Mouse (Mus musculus): ENCODE results near the gene Abhd6. TPM values are rescaled to one million over a fixed set of nuclear protein-coding genes. Genes with fewer than 3 reads are reported as not detected.
A peak's percentile ranks its signal among the peaks of the same experiment; 100 is the strongest.

The Abhd6 gene
- polyA plus RNA-seq, 1 experiment from 2014 or later = 16.1 TPM

GRCm38 (mm10) chr14:8051869-8052268 is 49.2 kb downstream of the Abhd6 start:
- Histone ChIP-seq H3K4me2 (replicated peaks; ENCODE audit: low read depth, low read length) (no peak overlapping the region), H3K27ac (ENCODE audit: low read depth, low read length) (no peak overlapping the region), H3K4me3 (ENCODE audit: low read depth, low read length) (no peak overlapping the region), H3K36me3 (ENCODE audit: control insufficient read depth, insufficient read depth, low read length) (no peaks in the 10 kb centered on the region), H3K9ac (ENCODE audit: low read depth, low read length) (no peak overlapping the region), H3K4me1 (replicated peaks; ENCODE audit: control insufficient read depth, insufficient read depth, low read length) (no peaks in the 10 kb centered on the region), H3K27me3 (ENCODE audit: control insufficient read depth, insufficient read depth, low read length) (no peaks in the 10 kb centered on the region), H3K9me3 (ENCODE audit: control insufficient read depth, low read length) (no peaks in the 10 kb centered on the region)
- ATAC-seq (ENCODE audit: low FRiP score) (no peak), DNase-seq (ENCODE audit: low spot score) (no peak)
- WGBS = 95% methylated on average over 2 of the region's 2 CpGs

- ATAC-seq (ENCODE audit: low FRiP score) = no peak
- Histone ChIP-seq H3K4me3 (ENCODE audit: low read depth, low read length) (no peak overlapping the region), H3K4me1 (replicated peaks; ENCODE audit: control insufficient read depth, insufficient read depth, low read length) (no peaks in the 10 kb centered on the region), H3K27me3 (ENCODE audit: control insufficient read depth, insufficient read depth, low read length) (no peaks in the 10 kb centered on the region), H3K9me3 (ENCODE audit: control insufficient read depth, low read length) (no peaks in the 10 kb centered on the region), H3K36me3 (ENCODE audit: control insufficient read depth, insufficient read depth, low read length) (no peaks in the 10 kb centered on the region), H3K9ac (ENCODE audit: low read depth, low read length) (no peak overlapping the region), H3K4me2 (replicated peaks; ENCODE audit: low read depth, low read length) (no peak overlapping the region), H3K27ac (ENCODE audit: low read depth, low read length) (no peak overlapping the region)
- WGBS = 99% methylated on average over 7 of the region's 7 CpGs
- no peak for DNase-seq (ENCODE audit: low spot score)
Measured at GRCm38 (mm10) chr14:8052661-8053060, 50.0 kb downstream of the Abhd6 start.

- 17% methylated on average over 17 of the region's 17 CpGs for WGBS
- Histone ChIP-seq H3K36me3 (ENCODE audit: control insufficient read depth, insufficient read depth, low read length) (no peaks in the 10 kb centered on the region), H3K4me2 (replicated peaks; ENCODE audit: low read depth, low read length) (no peak overlapping the region), H3K27me3 (ENCODE audit: control insufficient read depth, insufficient read depth, low read length) (no peaks in the 10 kb centered on the region), H3K4me1 (replicated peaks; ENCODE audit: control insufficient read depth, insufficient read depth, low read length) (no peaks in the 10 kb centered on the region), H3K9ac (ENCODE audit: low read depth, low read length) (no peak overlapping the region), H3K27ac (ENCODE audit: low read depth, low read length) (no peak overlapping the region), H3K4me3 (ENCODE audit: low read depth, low read length) (no peak overlapping the region), H3K9me3 (ENCODE audit: control insufficient read depth, low read length) (no peaks in the 10 kb centered on the region)
- no peak for ATAC-seq (ENCODE audit: low FRiP score)
- peak; percentile 15 for DNase-seq (ENCODE audit: low spot score)
Measured at GRCm38 (mm10) chr14:8054310-8055102, 51.8 kb downstream of the Abhd6 start.

GRCm38 (mm10) chr14:8056076-8056475 is 53.4 kb downstream of the Abhd6 start:
- 94% methylated on average over 5 of the region's 5 CpGs for WGBS
- no peaks in the 10 kb centered on the region for H3K27me3 ChIP-seq (ENCODE audit: control insufficient read depth, insufficient read depth, low read length)

GRCm38 (mm10) chr14:8059938-8060337 is 57.2 kb downstream of the Abhd6 start:
- Histone ChIP-seq H3K27me3 (ENCODE audit: control insufficient read depth, insufficient read depth, low read length) (no peaks in the 10 kb centered on the region), H3K27ac (ENCODE audit: low read depth, low read length) (no peak overlapping the region), H3K9me3 (ENCODE audit: control insufficient read depth, low read length) (no peaks in the 10 kb centered on the region), H3K4me3 (ENCODE audit: low read depth, low read length) (no peak overlapping the region), H3K36me3 (ENCODE audit: control insufficient read depth, insufficient read depth, low read length) (no peaks in the 10 kb centered on the region), H3K4me1 (replicated peaks; ENCODE audit: control insufficient read depth, insufficient read depth, low read length) (peaks cover 3% of the 10 kb centered on the region; the same call in 1 of the 2 replicates), H3K4me2 (replicated peaks; ENCODE audit: low read depth, low read length) (no peak overlapping the region), H3K9ac (ENCODE audit: low read depth, low read length) (no peak overlapping the region)
- no peak for DNase-seq (ENCODE audit: low spot score)
- no peak for ATAC-seq (ENCODE audit: low FRiP score)
- 93% methylated on average over 7 of the region's 7 CpGs for WGBS

More at GRCm38 (mm10) chr14:8056076-8056475, 53.4 kb downstream of the Abhd6 start:
- H3K9me3 ChIP-seq (ENCODE audit: control insufficient read depth, low read length) = no peaks in the 10 kb centered on the region
- no peak overlapping the region for H3K27ac ChIP-seq (ENCODE audit: low read depth, low read length)
- H3K4me3 ChIP-seq (ENCODE audit: low read depth, low read length) = no peak overlapping the region
- no peak overlapping the region for H3K4me2 ChIP-seq (replicated peaks; ENCODE audit: low read depth, low read length)
- ATAC-seq (ENCODE audit: low FRiP score) = no peak
- DNase-seq (ENCODE audit: low spot score) = no peak
- no peaks in the 10 kb centered on the region for H3K4me1 ChIP-seq (replicated peaks; ENCODE audit: control insufficient read depth, insufficient read depth, low read length)
- H3K36me3 ChIP-seq (ENCODE audit: control insufficient read depth, insufficient read depth, low read length) = no peaks in the 10 kb centered on the region
- no peak overlapping the region for H3K9ac ChIP-seq (ENCODE audit: low read depth, low read length)

- H3K4me1 ChIP-seq (replicated peaks; ENCODE audit: control insufficient read depth, insufficient read depth, low read length) = peaks cover 3% of the 10 kb centered on the region; the same call in 1 of the 2 replicates
- no peak overlapping the region for H3K9ac ChIP-seq (ENCODE audit: low read depth, low read length)
- H3K4me3 ChIP-seq (ENCODE audit: low read depth, low read length) = no peak overlapping the region
- 29% methylated on average over 3 of the region's 3 CpGs for WGBS
- H3K36me3 ChIP-seq (ENCODE audit: control insufficient read depth, insufficient read depth, low read length) = no peaks in the 10 kb centered on the region
- H3K27me3 ChIP-seq (ENCODE audit: control insufficient read depth, insufficient read depth, low read length) = no peaks in the 10 kb centered on the region
- H3K9me3 ChIP-seq (ENCODE audit: control insufficient read depth, low read length) = no peaks in the 10 kb centered on the region
- ATAC-seq (ENCODE audit: low FRiP score) = peak; percentile 71; the same call in 1 of the 2 replicates
- H3K4me2 ChIP-seq (replicated peaks; ENCODE audit: low read depth, low read length) = no peak overlapping the region
- H3K27ac ChIP-seq (ENCODE audit: low read depth, low read length) = no peak overlapping the region
- DNase-seq (ENCODE audit: low spot score) = peak; percentile 44
Measured at GRCm38 (mm10) chr14:8062076-8062475, 59.4 kb downstream of the Abhd6 start.

- no peak overlapping the region for H3K4me2 ChIP-seq (replicated peaks; ENCODE audit: low read depth, low read length)
- 47% methylated on average over 3 of the region's 3 CpGs for WGBS
- no peak overlapping the region for H3K4me3 ChIP-seq (ENCODE audit: low read depth, low read length)
- DNase-seq (ENCODE audit: low spot score) = no peak
- H3K36me3 ChIP-seq (ENCODE audit: control insufficient read depth, insufficient read depth, low read length) = no peaks in the 10 kb centered on the region
- H3K9me3 ChIP-seq (ENCODE audit: control insufficient read depth, low read length) = no peaks in the 10 kb centered on the region
- H3K9ac ChIP-seq (ENCODE audit: low read depth, low read length) = no peak overlapping the region
- no peak for ATAC-seq (ENCODE audit: low FRiP score)
- peaks cover 3% of the 10 kb centered on the region; the same call in 1 of the 2 replicates for H3K4me1 ChIP-seq (replicated peaks; ENCODE audit: control insufficient read depth, insufficient read depth, low read length)
- H3K27me3 ChIP-seq (ENCODE audit: control insufficient read depth, insufficient read depth, low read length) = no peaks in the 10 kb centered on the region
- no peak overlapping the region for H3K27ac ChIP-seq (ENCODE audit: low read depth, low read length)
Measured at GRCm38 (mm10) chr14:8062537-8063301, 60.0 kb downstream of the Abhd6 start.

- 89% methylated on average over 8 of the region's 8 CpGs for WGBS
- Histone ChIP-seq H3K4me1 (replicated peaks; ENCODE audit: control insufficient read depth, insufficient read depth, low read length) (peaks cover 3% of the 10 kb centered on the region; the same call in 1 of the 2 replicates), H3K36me3 (ENCODE audit: control insufficient read depth, insufficient read depth, low read length) (no peaks in the 10 kb centered on the region), H3K9me3 (ENCODE audit: control insufficient read depth, low read length) (no peaks in the 10 kb centered on the region), H3K9ac (ENCODE audit: low read depth, low read length) (no peak overlapping the region), H3K4me3 (ENCODE audit: low read depth, low read length) (no peak overlapping the region), H3K4me2 (replicated peaks; ENCODE audit: low read depth, low read length) (no peak overlapping the region), H3K27ac (ENCODE audit: low read depth, low read length) (no peak overlapping the region), H3K27me3 (ENCODE audit: control insufficient read depth, insufficient read depth, low read length) (no peaks in the 10 kb centered on the region)
- ATAC-seq (ENCODE audit: low FRiP score) = no peak
- no peak for DNase-seq (ENCODE audit: low spot score)
Measured at GRCm38 (mm10) chr14:8063835-8064785, 61.4 kb downstream of the Abhd6 start.
